Mouse (Mus musculus) heart, adult 2 months (tissue): ENCODE measurements at regions not wholly inside any gene's neighbourhood (a gene's known extent, or its start where the extent isn't known, plus 50 kb on each side); places are given as distances from the start of the nearest gene placed in this dataset.
"Not testable (repeated sequence)": the region's sequence is repeated elsewhere in the genome, so short reads cannot be mapped to it uniquely, and the experiment has no call there.

Experiments
- DNase-seq, 2 experiments: peaks; one replicate each; pipeline ENCODE4 v3.0.0; 2021
- H3K27ac ChIP-seq: fragments of 200-600 bp; 2 replicates; pipeline ENCODE4 v1.8.1; 2022
- H3K27me3 ChIP-seq: fragments of 200-500 bp; 2 replicates; pipeline ENCODE4 v1.6.1; 2012; ENCODE audit warnings: mild to moderate bottlenecking, low read length, inconsistent platforms, mixed read lengths; ENCODE audit not compliant: control insufficient read depth, insufficient read depth
- H3K36me3 ChIP-seq: fragments of 200-500 bp; 2 replicates; pipeline ENCODE4 v1.6.1; 2012; ENCODE audit warnings: low read length, inconsistent platforms; ENCODE audit not compliant: control insufficient read depth, insufficient read depth
- H3K4me1 ChIP-seq: fragments of 200-500 bp; 2 replicates; pipeline ENCODE4 v1.6.1; 2011; ENCODE audit warnings: low read length; ENCODE audit not compliant: control insufficient read depth, insufficient read depth
- H3K4me3 ChIP-seq: fragments of 200-600 bp; 2 replicates; pipeline ENCODE4 v1.8.1; 2022
- H3K79me2 ChIP-seq: fragments of 200-500 bp; replicated peaks from 2 replicates; pipeline ENCODE4 v1.6.1; 2012; ENCODE audit warnings: mild to moderate bottlenecking, inconsistent platforms, low read length, moderate library complexity, mixed read lengths; ENCODE audit not compliant: control insufficient read depth, insufficient read depth
- H3K9ac ChIP-seq: fragments of 200-500 bp; 2 replicates; pipeline ENCODE4 v1.6.1; 2012; ENCODE audit warnings: low read depth, mild to moderate bottlenecking, control low read depth, inconsistent platforms, low read length, mixed read lengths
- CTCF ChIP-seq: fragments of 200-600 bp; IDR thresholded peaks from 2 replicates; pipeline ENCODE4 v1.8.1; 2022; ENCODE audit warnings: antibody characterized with exemption, mild to moderate bottlenecking, moderate library complexity
- EP300 ChIP-seq: fragments of 200-500 bp; IDR thresholded peaks from 2 replicates; pipeline ENCODE4 v1.6.1; 2011; ENCODE audit warnings: low read depth, low read length, control low read depth; ENCODE audit not compliant: insufficient read depth
- POLR2A ChIP-seq: fragments of 200-500 bp; IDR thresholded peaks from 2 replicates; pipeline ENCODE4 v1.6.1; 2011; ENCODE audit warnings: mild to moderate bottlenecking, low read depth, low read length, control low read depth; ENCODE audit not compliant: insufficient read depth
- WGBS: fragments of 180-500 bp; shearing (Covaris S2); methylation state at CpG from one replicate; pipeline ENCODE4 v1.1.7; 2018; 5-methylcytosine and 5-hydroxymethylcytosine counted together
- intact Hi-C: fragments of 180-260 bp; cut with DNase I; formaldehyde crosslinking; loops from one replicate; pipeline ENCODE4 v1.15.1; 2025

- WGBS = 61% methylated on average over 2 of the region's 2 CpGs
- H3K79me2 ChIP-seq, H3K27me3 ChIP-seq, H3K4me3 ChIP-seq, H3K9ac ChIP-seq, H3K27ac ChIP-seq, H3K4me1 ChIP-seq, H3K36me3 ChIP-seq, intact Hi-C loops, DNase-seq: not testable (repeated sequence)
These were observed 124.6 kb upstream of the Mrpl21 start for GRCm38 (mm10) chr19:3158149-3158548.

- no peak for TF ChIP-seq EP300
- TF ChIP-seq CTCF = no peak
- TF ChIP-seq POLR2A = no peak
- H3K4me1 ChIP-seq = no peaks in the 10 kb centered on the region
- intact Hi-C loops = no loop called here
- no peak for DNase-seq
- no peak overlapping the region for H3K9ac ChIP-seq
- no peaks in the 10 kb centered on the region for H3K36me3 ChIP-seq
- no peaks in the 10 kb centered on the region for H3K79me2 ChIP-seq
- WGBS = 81% methylated on average over 12 of the region's 12 CpGs
- no peaks in the 10 kb centered on the region for H3K27me3 ChIP-seq
- no peak overlapping the region for H3K4me3 ChIP-seq
- H3K27ac ChIP-seq = no peak overlapping the region
These were observed 123.4 kb upstream of the Mrpl21 start for GRCm38 (mm10) chr19:3159346-3159745.

GRCm38 (mm10) chr19:3167683-3168082 lies 115.0 kb upstream of the Mrpl21 start:
- WGBS = 55% methylated on average over 7 of the region's 7 CpGs

GRCm38 (mm10) chr19:3182625-3183024 lies 100.1 kb upstream of the Mrpl21 start:
- TF ChIP-seq EP300 = no peak
- no peak for TF ChIP-seq CTCF
- no peak for TF ChIP-seq POLR2A
- intact Hi-C loops = no loop called here

More at GRCm38 (mm10) chr19:3167683-3168082, 115.0 kb upstream of the Mrpl21 start:
- Histone ChIP-seq H3K27me3 (no peaks in the 10 kb centered on the region), H3K79me2 (no peaks in the 10 kb centered on the region), H3K36me3 (no peaks in the 10 kb centered on the region), H3K4me3 (no peak overlapping the region), H3K4me1 (no peaks in the 10 kb centered on the region), H3K9ac (no peak overlapping the region), H3K27ac (no peak overlapping the region)
- TF ChIP-seq POLR2A = no peak
- no peak for TF ChIP-seq EP300
- no peak for TF ChIP-seq CTCF
- intact Hi-C loops = no loop called here
- DNase-seq = no peak

GRCm38 (mm10) chr19:3192644-3193043 lies 90.1 kb upstream of the Mrpl21 start:
- no peak for DNase-seq
- H3K79me2 ChIP-seq = no peaks in the 10 kb centered on the region
- intact Hi-C loops = no loop called here

More at GRCm38 (mm10) chr19:3182625-3183024, 100.1 kb upstream of the Mrpl21 start:
- no peak overlapping the region for H3K27ac ChIP-seq
- no peaks in the 10 kb centered on the region for H3K4me1 ChIP-seq
- no peak for DNase-seq
- no peak overlapping the region for H3K4me3 ChIP-seq
- H3K27me3 ChIP-seq = no peaks in the 10 kb centered on the region
- no peaks in the 10 kb centered on the region for H3K36me3 ChIP-seq
- no peak overlapping the region for H3K9ac ChIP-seq
- no peaks in the 10 kb centered on the region for H3K79me2 ChIP-seq
- 44% methylated on average over 2 of the region's 2 CpGs for WGBS

GRCm38 (mm10) chr19:3204504-3204903 lies 78.2 kb upstream of the Mrpl21 start:
- H3K9ac ChIP-seq, DNase-seq, H3K4me3 ChIP-seq, H3K4me1 ChIP-seq, H3K27me3 ChIP-seq, H3K36me3 ChIP-seq, H3K27ac ChIP-seq, intact Hi-C loops, H3K79me2 ChIP-seq: not testable (repeated sequence)
- WGBS = 57% methylated on average over 5 of the region's 5 CpGs
- peak; percentile 63 for TF ChIP-seq CTCF

More at GRCm38 (mm10) chr19:3192644-3193043, 90.1 kb upstream of the Mrpl21 start:
- Histone ChIP-seq H3K4me1 (no peaks in the 10 kb centered on the region), H3K27ac (no peak overlapping the region), H3K27me3 (no peaks in the 10 kb centered on the region), H3K9ac (no peak overlapping the region), H3K36me3 (no peaks in the 10 kb centered on the region), H3K4me3 (no peak overlapping the region)
- TF ChIP-seq POLR2A (no peak), CTCF (no peak), EP300 (no peak)

- H3K27me3 ChIP-seq, H3K79me2 ChIP-seq, intact Hi-C loops, DNase-seq, H3K4me3 ChIP-seq, H3K9ac ChIP-seq, H3K27ac ChIP-seq, H3K36me3 ChIP-seq, H3K4me1 ChIP-seq: not testable (repeated sequence)
- WGBS = 69% methylated on average over 28 of the region's 28 CpGs
These were observed 77.3 kb upstream of the Mrpl21 start for GRCm38 (mm10) chr19:3205406-3205805.
